Mouse (Mus musculus) myocyte (in vitro differentiated cells): ENCODE data around the gene Itprid1.

Experiments used
- E2F4 ChIP-seq: IDR thresholded peaks from one replicate; pipeline ENCODE4 v1.6.1; 2011; ENCODE audit warnings: mild to moderate bottlenecking, control low read depth, moderate library complexity; ENCODE audit not compliant: insufficient read depth
- MAX ChIP-seq: IDR thresholded peaks from one replicate; pipeline ENCODE4 v1.6.1; 2011; ENCODE audit warnings: low read depth, mild to moderate bottlenecking, control low read depth
- POLR2A ChIP-seq: IDR thresholded peaks from one replicate; pipeline ENCODE4 v1.6.1; 2011; ENCODE audit warnings: low read depth, mild to moderate bottlenecking, control low read depth, moderate library complexity; ENCODE audit not compliant: insufficient read length
- TCF12 ChIP-seq: IDR thresholded peaks from one replicate; pipeline ENCODE4 v1.6.1; 2011; ENCODE audit warnings: mild to moderate bottlenecking, control low read depth; ENCODE audit not compliant: poor library complexity, insufficient read depth, severe bottlenecking

DNA sequence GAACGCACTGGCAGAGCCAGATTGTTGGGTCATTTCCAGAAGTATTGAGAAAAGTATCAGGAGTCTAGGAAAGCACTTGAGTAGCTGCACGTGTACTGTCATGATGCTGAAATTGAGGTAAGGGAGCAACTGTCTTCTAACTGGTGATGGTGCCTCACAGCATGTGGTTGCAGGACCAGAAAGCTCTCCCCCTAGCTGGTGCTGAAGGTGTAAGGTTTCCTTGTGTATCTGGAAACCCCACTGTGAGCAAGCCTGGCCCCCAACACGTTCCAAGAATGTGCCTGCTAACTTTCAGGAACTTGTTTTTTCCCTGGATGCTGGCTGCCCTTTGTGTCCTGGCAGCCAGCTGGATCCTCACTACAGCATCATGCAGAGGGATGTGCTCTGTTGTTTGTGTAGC is 44.2 kb downstream of the Itprid1 start:
- TF ChIP-seq TCF12 (no peak), POLR2A (no peak), MAX (no peak), E2F4 (no peak)
